In genomic region chr10:93291843-93292242, GRCm38 (mm10) we compare ENCODE assay signal across 9 mouse cellular contexts. TPM values are rescaled to one million over a fixed set of nuclear protein-coding genes. Genes with fewer than 3 reads are reported as not detected.
DNase-seq lines count a peak whose midpoint lies in the region; ATAC-seq and TF ChIP-seq lines count a peak whose summit lies in the region.
"Had no signal": no experiment of that assay in that cellular context is flagged by ENCODE, and none has a peak within 500 bp of the region (broad histone marks: within the 10 kb centered on the region; RNA-seq: fewer than 3 reads in every experiment).

No protein-coding gene starts in this region.

- H3K36me3 ChIP-seq in hindbrain, embryonic 14.5 days (replicated peaks; ENCODE audit: control insufficient read depth, insufficient read depth) = no peaks in the 10 kb centered on the region
- H3K36me3 ChIP-seq in midbrain, postnatal 0 days (ENCODE audit: insufficient read depth, low read length) = no peaks in the 10 kb centered on the region

- no peaks in the 10 kb centered on the region for H3K27me3 ChIP-seq in hindbrain, embryonic 14.5 days (ENCODE audit: control insufficient read depth, insufficient read depth, low read length)
- no peaks in the 10 kb centered on the region for H3K27me3 ChIP-seq in midbrain, postnatal 0 days (ENCODE audit: insufficient read depth, low read length)
- H3K27me3 ChIP-seq: embryonic facial prominence, embryonic 13.5 days had no signal

- no peak overlapping the region for H3K4me3 ChIP-seq in hindbrain, embryonic 14.5 days (replicated peaks; ENCODE audit: low read length)
- no peak overlapping the region for H3K4me3 ChIP-seq in midbrain, postnatal 0 days (ENCODE audit: low read depth, low read length)
- H3K4me3 ChIP-seq: embryonic facial prominence, embryonic 13.5 days had no signal

- peak; percentile 89 for TF ChIP-seq CTCF in midbrain, postnatal 0 days (IDR thresholded peaks at IDR 0.05)

- ATAC-seq in hindbrain, embryonic 14.5 days (ENCODE audit: low FRiP score) = no peak
- no peak for ATAC-seq in midbrain, postnatal 0 days (ENCODE audit: low FRiP score)

- H3K9me3 ChIP-seq in hindbrain, embryonic 14.5 days (ENCODE audit: control insufficient read depth, low read length) = no peaks in the 10 kb centered on the region
- no peaks in the 10 kb centered on the region for H3K9me3 ChIP-seq in midbrain, postnatal 0 days (ENCODE audit: low read length)
- H3K9me3 ChIP-seq: embryonic facial prominence, embryonic 13.5 days had no signal

- peak; percentile 87 to 88 for DNase-seq in left cerebral cortex, adult 18-20 months (ENCODE audit: low spot score in 2 of 2)
- DNase-seq in left cerebral cortex, adult 8-10 months (ENCODE audit: low spot score in 2 of 2) = no peak
- peak; percentile 75 for DNase-seq in cerebellum, adult 11 months
- peak; percentile 69 to 93 for DNase-seq in frontal cortex, adult 2 months (ENCODE audit: extremely low spot score in 1 of 2, low spot score in 1 of 2)
- DNase-seq in hindbrain, embryonic 14.5 days (ENCODE audit: low spot score) = peak; percentile 90
- DNase-seq in left cerebral cortex, postnatal 10 days (ENCODE audit: extremely low spot score in 1 of 2, low spot score in 2 of 2) = peak; percentile 77 to 89
- peak; percentile 93 for DNase-seq in midbrain, postnatal 0 days (ENCODE audit: low spot score)
- DNase-seq in spleen, postnatal 14 days (ENCODE audit: low spot score in 2 of 2) = peak; percentile 34 to 69

- H3K4me2 ChIP-seq in hindbrain, embryonic 14.5 days (replicated peaks) = no peak overlapping the region
- H3K4me2 ChIP-seq in midbrain, postnatal 0 days (ENCODE audit: low read depth, low read length, poor library complexity, severe bottlenecking) = no peak overlapping the region
- H3K4me2 ChIP-seq: embryonic facial prominence, embryonic 13.5 days had no signal

- 5% methylated on average over 6 of the region's 6 CpGs for WGBS in hindbrain, embryonic 14.5 days
- WGBS in midbrain, postnatal 0 days = 5% methylated on average over 6 of the region's 6 CpGs

- intact Hi-C loops in left cerebral cortex, postnatal 10 days (cut with DNase I) = loop anchor here (2.0 to 5.0 kb wide), 4 partner anchors 129 to 285 kb away; partner anchors contain the start of gene Cdk17

- H3K9ac ChIP-seq in hindbrain, embryonic 14.5 days = no peak overlapping the region
- no peak overlapping the region for H3K9ac ChIP-seq in midbrain, postnatal 0 days (replicated peaks; ENCODE audit: low read length, poor library complexity, severe bottlenecking)
- H3K9ac ChIP-seq: embryonic facial prominence, embryonic 13.5 days had no signal

- H3K27ac ChIP-seq in hindbrain, embryonic 14.5 days = no peak overlapping the region
- H3K27ac ChIP-seq in midbrain, postnatal 0 days (ENCODE audit: low read depth, low read length) = no peak overlapping the region
- H3K27ac ChIP-seq: embryonic facial prominence, embryonic 13.5 days had no signal

- 0 out of 2 replicates have a peak, but pooled peaks cover 4% of the 10 kb centered on the region for H3K4me1 ChIP-seq in hindbrain, embryonic 14.5 days (replicated peaks; ENCODE audit: control insufficient read depth, insufficient read depth, low read length)
- H3K4me1 ChIP-seq in midbrain, postnatal 0 days (ENCODE audit: insufficient read depth, low read length) = no peaks in the 10 kb centered on the region

RNA-seq across cellular contexts. Expression of gene Elk3, which starts 19.1 kb away (rescaled TPM):
- total RNA-seq in left cerebral cortex, adult 18-20 months (2021) = 1 to 10 TPM; 8.7 to 9.5 TPM
- total RNA-seq in left cerebral cortex, adult 8-10 months (2022) = 10 to 100 TPM in 2 of 4 experiments, 1 to 10 TPM in 2; 7.4 to 12.3 (median 9.6) TPM
- 8.0 and 8.4 TPM in 2 replicates for polyA plus RNA-seq in frontal cortex, adult 2 months (2012; rRNA removed)
- 7.9 and 11.3 TPM in 2 replicates for polyA plus RNA-seq in hindbrain, embryonic 14.5 days (2014; fragmentation: Nextera tagmentation; extraction: Ambion mirVana)
- total RNA-seq in left cerebral cortex, postnatal 10 days (2021) = 10 to 100 TPM; 10.6 to 13.9 TPM
- total RNA-seq in midbrain, postnatal 0 days (2014; rRNA removed) = 6.9 and 8.1 TPM in 2 replicates
- polyA plus RNA-seq in midbrain, postnatal 0 days (2015; fragmentation: Nextera tagmentation; extraction: Ambion mirVana) = 6.2 and 6.9 TPM in 2 replicates

Comparison
In these comparisons a context has a peak if more than half of its experiments do, and no peak if none do; other contexts are left out.
1. DNase-seq: peak in left cerebral cortex, adult 18-20 months (2 of 2), cerebellum, adult 11 months (single experiment), frontal cortex, adult 2 months (2 of 2), hindbrain, embryonic 14.5 days (single experiment), left cerebral cortex, postnatal 10 days (2 of 2), midbrain, postnatal 0 days (single experiment) and spleen, postnatal 14 days (2 of 2); none in left cerebral cortex, adult 8-10 months (0 of 2).